Mouse (Mus musculus): ENCODE measurements around the gene Stmn1.

The Stmn1 gene

DNA sequence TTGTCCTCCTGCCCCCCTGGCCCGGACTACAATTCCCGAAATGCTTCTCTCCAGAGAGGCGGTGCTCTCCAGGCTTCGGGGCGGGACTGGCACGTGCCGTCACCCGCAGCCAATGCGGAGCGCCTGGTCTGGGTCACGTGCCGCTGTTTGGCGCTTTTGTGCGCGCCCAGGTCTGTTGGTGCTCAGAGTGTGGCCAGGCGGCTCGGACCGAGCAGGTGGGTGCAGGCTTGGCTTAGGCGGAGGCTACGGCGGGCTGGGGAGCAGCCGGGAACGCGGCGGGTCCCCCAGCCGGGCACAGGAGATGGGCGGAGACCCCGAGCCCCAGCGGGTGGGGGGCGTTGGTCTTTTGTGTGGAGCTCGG is at the start of gene Stmn1:
Gene Stmn1 (plus strand): TSS at position 106 of the 361 bp plus-strand sequence.
- peak; percentile 96 to 98 for DNase-seq

DNA sequence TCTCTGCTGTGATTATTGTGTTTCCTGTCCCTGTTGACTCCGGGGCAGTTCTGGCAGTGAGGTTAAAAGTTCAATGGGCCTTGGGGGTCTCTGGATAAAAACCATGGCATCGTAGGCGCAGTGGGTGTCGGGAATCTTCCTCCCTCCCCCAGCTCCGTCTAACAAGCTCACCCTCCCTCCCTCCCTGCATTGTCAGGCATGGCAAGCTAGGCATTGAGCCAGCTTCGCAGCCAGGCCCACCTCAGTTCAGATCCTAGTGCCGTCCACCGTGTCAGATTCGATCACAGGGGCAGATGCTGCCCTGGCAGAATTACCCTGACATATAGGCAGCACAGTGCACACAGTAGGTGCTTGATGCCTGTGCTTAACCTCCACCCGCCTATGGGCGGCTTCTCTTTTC is 46.1 kb upstream of the Stmn1 start:
- no peak for DNase-seq

DNA sequence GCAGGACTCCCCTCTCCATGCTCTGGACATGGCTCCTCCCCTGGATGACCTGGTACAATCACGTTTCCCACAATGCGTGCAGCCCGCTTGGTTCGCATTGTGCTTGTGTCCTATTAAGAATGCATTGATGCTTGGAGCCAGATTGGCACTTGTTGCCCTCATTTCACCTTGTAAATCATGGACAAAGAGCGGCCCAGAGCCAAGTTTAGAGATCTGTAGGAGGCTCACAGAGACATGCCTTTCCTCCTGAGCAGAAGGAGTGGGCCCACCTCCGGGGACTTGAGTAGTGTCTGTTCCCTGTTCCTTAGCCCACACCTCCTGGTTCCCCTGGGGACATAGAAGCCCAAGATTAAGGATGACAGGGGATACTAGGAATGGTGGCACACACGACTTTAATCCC is 44.2 kb upstream of the Stmn1 start:
- DNase-seq = no peak

DNA sequence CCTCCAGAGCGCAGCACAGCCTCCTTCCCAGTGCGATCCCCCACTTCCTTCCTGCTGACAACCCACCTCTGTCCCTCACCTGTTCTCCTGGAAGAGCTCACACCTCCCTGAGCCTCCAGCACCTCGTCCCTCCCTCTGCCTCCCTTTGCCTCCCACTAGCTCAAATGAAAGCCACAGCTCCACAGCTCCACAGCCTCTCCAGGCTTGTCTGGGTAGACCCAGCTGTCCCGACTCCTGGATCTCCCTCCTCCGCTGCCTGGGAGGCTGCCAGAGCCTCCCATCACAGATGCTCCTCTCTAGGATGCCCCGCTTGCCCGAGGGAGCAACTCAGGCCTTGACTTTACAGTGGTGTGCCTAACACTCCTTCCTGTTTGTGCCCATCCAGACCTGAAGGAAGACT is 43.0 kb upstream of the Stmn1 start:
- DNase-seq = no peak

DNA sequence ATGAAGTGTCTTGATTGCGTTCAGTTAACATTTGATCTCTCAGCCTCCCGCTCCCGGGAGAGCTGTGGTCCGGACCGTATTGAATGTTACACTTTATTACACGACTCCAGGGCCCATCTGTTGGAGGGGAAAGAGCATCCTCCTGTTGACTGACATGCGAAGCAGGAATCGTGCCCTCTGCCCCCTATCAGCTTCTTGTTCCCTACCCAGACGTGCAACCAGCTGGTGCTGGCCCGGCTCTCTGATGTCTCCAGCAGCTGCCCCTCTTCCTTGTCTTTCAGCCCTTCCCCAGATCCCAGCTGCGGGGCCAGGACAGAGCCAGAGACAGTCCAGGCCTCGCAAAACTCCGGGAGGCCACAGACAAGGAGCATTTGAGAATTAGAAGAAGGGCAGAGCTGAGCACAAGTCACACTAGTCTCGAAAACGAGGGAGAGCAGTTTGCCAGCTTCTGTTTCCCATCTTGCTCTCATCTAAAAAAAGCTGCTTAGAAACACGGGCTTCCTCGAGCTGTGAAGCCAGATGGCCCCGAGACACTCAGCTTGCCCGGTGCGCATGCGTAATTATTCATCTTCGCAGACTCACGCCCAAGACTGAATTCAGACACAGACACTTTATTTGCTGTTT is 37.6 kb upstream of the Stmn1 start:
- DNase-seq = peak in 1 of 2 experiments; percentile 34

DNA sequence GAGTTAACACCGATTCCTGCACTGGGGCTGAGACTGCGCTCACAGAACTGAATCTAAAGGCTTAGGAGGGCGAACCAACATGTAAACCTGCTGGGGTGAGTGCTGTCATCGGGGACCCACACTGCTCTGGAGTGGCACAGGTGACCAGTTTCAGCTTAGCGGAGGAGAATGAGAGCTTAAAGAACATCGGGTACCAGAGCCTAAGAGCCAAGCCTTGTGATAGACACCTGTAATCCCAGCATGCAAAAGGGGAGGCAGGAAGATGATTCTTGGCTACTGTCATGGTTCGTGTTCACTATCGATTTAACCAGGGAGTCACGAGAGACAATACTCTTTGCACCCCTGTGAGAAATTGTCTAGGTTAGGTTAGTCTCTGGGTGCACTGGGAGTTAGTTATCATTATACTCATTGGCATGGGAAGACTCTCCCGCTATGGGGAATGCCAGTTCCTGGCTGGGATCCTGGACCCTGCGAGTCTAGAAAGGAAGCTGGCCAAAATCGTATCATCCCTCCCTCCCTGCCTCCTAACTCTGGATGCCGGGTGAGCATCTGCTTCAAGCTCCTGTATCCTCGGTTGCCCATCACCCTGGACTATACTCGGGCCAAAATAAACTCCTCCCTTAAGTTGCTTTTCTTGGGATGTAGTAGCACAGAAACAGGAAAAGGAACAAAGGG is 35.3 kb upstream of the Stmn1 start:
- no peak for DNase-seq

DNA sequence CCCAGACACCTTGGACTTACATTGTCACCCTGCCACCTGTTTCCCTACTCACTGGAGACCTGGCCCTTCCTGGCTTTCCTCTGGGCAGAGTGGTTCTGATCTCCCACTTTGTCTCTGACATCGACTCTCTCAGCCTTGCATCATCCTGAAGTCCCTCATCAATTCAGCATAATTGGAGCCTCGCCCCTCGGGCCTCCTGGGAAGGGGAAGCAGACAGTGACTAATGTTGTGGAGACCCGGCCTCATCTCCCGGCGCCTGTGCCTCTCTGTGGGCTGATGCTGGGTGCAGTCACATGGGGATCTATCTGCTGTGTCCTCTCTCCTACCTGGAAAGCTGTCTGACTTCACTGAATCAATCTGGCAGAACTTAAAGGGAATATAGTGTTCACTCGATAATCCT is 31.9 kb upstream of the Stmn1 start:
- no peak for DNase-seq

DNA sequence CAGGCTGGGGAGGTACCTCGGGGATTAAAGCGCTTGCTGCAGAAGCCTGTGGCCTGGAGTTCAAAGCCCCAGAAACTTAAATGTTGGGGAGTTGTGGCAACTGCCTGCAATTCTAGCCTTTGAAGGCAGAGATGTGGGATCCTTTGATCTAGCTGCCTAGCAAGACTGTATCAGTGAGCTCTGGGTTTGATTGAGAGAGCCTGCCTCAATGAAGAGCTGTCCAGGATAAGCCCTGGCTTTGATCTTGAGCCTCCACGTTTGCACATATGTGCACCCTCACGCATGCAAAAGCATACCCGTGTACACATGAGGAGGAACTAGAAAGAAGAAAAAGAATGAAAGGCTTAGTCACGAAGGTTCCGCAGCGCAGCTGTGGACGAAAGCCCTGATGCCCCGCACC is 31.5 kb upstream of the Stmn1 start:
- DNase-seq = no peak

DNA sequence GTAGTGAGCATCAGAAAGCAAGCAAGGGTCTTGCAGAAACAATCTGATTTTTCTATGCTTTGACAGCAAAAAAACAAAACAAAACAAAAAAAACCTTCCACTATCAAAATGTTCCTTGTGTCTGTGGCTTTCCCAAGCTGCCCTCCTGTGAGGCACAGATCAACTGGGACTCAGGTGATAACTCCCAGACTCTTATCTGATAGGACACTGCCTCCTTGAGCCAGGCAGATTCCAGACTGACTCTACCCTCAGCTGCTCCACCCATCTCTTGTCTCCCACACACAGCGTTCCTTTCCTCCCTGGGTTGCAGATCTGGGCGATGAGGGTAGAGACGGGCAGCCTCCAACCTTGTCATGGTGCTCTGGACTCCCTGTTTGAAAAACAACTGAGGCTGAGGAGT is 29.0 kb upstream of the Stmn1 start:
- DNase-seq = no peak

DNA sequence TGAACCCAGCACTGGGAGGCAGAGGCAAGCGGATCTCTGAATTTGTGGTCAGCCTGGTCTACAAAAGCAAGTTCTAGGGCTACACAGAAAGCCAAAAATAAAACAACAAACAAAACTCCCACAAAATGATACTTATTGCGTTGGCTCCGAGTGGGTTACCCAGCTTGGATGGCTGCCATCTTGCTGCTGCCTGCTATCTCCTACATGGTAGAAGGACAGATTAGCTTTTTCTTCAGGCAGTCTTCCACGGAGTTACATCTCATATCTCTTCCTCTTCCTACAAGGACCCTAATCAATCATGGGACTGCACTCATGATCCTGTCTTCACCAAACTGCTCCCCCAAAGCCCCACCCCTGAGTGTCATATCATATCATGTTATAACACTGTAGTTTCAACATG is 28.2 kb upstream of the Stmn1 start:
- DNase-seq = no peak

DNA sequence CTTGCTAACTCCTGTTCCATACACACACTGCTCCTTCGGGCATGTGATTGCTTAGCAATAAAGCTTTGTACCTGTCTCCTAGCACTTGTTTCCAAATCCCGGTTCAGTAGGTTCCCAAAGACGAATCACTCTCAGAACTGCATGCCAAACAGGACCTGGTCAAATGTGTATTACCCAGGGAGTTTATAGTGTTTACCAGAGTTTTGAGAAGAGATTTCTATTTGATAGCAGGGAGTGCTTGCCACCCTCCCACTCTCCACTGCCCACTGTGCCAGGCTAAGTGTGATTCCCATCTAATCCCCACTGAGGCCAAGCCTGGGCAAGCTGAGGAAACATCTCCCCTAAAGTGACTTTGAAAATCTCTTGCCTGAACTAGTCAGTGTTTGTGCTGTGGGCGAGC is 25.9 kb upstream of the Stmn1 start:
- no peak for DNase-seq

DNA sequence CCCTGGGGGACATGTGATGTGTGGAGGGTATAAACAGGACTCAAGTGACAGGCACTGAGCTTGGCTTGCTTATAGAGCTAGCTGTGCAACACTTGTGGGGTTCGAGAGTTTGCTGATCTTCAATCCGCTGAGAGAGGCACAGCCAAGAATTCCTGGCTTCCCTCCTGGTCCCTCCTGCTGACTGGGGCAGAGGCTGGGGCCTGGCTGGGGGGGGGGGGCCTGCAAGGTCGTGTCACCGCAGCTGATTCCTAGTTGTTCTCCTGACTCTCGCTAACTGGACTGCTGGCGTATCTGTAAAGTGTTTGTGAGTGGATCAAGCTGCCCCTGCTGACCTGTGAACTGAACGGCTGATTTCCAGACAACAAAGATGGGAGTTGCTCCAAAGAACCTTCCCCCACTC is 24.5 kb upstream of the Stmn1 start:
- no peak for DNase-seq

DNA sequence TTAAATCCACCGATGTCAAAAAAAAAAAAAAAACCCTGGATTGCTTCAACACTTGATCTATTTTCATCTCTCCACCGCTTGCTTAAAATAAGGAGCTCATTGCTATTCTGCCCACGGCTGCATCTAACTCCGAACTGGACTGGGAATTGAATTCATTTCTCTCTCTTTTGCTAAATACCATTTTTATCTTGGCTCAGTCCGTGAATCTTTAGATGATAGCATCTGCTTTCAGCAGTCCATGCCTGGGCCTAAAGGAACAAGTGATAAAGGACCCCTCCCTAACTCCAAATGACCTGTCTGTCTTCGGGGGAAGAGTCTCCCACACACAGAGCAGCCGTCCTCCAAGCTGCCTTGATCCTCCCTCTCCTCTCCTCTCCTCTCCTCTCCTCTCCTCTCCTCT is 23.2 kb upstream of the Stmn1 start:
- no peak for DNase-seq

DNA sequence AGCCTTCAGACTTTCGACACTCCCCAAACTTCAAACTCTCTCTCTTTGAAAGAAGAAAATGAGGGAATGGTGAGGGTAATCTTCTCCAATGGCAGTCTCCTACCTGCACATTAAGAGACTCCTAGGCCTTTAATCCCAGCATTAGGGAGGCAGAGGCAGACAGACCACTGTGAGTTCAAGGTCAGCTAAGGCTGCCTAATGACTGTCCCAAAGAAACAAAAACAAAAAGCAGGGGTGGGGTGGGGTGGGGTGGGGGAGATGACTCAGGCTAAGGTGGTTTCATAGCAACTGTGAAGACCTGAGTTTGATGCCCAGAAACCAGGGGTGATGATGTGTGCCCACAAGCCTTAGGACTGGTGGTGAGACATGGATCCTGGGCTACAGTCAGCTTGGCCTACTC is 22.6 kb upstream of the Stmn1 start:
- no peak for DNase-seq

DNA sequence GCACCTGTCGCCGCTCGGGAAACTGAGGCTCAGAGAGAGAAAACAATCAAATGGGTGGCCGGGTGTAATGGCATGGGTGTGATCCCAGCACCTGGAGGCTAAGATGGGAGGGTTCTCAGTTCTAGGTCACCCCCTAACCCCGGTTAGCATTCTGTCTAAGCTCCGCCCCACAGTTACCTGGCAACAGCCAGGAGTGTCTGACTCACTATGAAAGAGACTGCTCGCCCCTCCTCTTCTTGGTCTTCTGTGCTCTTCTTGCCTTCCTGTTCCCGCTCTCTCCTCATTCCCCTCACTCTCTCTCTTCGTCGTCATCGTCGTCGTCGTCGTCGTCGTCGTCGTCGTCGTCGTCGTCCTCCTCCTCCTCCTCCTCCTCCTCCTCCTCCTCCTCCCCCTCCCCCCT is 20.2 kb upstream of the Stmn1 start:
- no peak for DNase-seq

DNA sequence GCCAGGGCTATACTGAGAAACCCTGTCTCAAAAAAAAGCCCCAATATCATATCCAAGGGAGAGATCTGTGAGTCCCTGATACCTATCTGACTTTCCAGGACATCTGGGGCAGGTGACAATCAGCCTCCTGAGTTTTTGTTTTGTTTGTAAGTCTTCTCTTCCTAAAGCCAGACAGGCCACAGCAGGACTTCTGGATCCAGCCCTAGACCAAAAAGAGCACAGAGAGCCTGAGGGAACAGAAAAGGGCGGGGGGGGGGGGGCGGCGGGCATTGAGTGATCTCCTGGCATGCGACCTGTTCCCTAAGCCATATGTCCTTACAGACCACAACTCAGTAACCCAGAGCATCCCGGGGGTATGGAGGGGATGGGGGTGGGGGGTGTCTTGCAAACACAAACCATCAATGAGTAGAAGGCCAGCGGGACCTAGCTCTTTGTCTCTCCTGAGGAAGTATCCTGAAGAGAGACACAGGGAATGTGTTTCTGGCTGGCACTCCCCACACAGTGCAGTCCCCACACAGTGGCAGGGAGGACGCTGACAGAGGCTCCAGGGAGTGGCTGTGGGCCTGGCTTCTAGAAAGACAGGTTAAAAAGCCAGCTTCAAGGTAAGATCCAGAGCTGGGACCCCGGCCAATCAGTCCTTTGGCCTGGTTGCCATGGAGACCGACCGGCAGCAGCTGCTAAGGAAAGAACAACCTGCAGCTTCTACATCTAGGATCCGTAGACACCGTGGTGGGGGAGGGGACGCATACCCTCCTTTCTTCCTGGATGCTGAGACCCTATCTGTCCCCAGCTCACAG is 18.3 kb upstream of the Stmn1 start:
- DNase-seq = peak; percentile 27 to 55

DNA sequence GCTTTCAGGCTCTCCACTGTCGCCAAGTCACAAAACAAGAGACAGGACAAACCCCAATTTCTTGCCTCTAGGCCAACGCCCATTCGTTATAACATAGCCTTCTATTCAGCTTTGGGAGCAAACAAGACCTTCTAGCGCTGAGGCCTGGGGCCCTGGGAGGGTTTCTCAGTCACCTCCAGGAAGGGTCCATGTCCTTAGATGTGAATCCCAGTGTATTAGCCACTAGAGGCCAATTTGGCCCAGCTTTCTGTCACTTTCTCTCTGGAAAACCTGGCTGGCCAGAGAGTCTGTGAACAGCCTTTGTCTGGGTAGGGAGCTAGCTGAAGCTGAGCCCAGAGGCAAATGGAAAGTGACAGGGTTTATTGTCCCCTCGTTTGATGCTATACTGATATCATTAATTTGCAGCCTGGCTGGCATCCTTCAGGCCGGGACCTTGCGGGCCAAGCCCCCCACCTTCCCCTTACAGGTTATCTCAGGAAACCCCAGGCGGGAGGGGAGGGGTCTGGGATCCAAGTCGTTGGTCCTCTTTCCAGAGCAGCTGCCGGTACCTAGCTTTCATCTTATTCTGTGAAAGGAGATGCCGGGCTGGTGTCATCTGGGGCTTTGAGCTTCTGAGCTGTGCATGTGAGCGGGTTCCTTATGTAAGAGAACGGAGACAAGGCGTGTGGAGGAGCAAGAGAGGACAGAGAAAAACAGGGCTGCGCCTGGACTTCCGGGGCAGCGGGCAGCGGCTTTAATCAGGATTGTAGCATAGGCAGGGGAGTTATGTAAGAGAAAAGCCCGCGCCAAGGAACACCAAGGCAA is 17.5 kb upstream of the Stmn1 start:
- peak; percentile 68 to 92 for DNase-seq

DNA sequence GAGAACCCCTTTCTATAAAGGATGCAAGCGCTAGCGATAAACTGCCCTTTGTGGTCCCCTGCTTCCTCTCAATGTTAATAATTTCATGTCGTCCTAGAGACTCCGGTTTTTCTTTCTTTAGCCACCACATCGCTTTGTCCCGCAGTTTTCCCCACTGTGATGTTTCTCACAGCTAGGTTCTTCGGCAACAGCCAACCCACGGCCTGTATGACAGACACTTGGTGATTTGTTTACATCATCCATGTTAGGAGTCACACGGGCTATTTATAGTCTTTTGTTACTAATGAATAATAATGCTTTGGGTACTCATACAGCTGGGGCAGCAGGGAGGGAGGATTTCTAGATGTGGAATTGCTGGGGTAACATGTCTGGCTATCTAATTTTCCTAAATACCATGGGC is 16.6 kb upstream of the Stmn1 start:
- no peak for DNase-seq

DNA sequence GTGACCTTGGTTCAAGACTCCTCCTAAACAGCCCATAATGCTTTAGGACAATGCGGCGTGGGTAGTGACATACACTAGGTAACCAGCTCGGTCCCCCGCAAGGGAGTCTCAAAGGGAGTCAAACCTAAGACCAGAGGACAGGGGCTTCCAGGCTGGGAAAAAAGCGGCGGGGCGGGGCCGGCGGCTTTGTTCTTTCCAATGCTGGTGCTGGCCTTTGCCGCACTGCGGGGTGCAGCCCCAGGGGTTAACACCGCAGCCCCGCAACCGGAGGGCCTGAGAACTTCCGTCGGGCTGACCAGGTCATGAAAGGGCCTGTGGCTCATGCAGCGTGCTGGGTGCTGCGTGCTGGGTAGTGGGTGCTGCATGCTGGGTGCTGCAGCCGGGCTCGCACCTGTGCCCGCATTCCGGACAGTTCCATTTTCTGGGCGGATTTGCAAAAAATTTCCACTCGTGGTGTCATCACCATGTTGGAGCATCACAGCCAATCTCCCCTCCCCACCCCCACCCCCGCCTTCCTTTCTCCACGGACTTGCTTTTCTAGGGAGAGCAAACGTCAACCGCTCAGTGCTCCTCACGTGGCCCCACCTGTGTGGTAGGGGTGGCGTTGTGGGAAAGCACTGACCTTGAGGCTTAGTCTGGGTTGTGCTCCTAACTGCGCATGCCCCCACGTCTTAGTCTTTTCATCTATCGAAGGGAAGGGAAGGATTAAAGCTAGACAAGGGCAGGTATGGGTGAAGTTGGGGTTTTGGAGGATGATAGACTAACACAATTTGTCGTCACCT is 14.3 kb upstream of the Stmn1 start:
- peak; percentile 46 to 80 for DNase-seq

DNA sequence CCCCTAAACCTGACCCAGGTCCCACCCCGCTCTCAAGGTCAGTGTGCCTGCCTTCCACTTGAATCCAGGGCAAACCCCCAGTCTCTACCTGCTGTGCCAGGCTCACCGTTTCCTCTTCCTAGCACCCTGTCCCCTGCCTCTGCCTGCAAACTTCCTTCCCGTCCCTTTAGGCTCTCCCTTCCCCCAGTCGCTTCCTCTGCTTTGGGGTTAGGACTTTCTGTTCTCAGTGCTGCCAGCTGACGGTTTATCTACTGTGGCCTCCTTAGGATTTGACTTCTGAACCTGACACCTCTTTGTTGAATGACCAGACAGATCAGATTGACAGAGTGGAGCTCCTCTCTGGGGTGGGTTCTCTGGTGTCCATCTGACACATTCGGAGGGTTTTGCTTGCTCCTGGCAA is 12.8 kb upstream of the Stmn1 start:
- peak; percentile 49 to 76 for DNase-seq

DNA sequence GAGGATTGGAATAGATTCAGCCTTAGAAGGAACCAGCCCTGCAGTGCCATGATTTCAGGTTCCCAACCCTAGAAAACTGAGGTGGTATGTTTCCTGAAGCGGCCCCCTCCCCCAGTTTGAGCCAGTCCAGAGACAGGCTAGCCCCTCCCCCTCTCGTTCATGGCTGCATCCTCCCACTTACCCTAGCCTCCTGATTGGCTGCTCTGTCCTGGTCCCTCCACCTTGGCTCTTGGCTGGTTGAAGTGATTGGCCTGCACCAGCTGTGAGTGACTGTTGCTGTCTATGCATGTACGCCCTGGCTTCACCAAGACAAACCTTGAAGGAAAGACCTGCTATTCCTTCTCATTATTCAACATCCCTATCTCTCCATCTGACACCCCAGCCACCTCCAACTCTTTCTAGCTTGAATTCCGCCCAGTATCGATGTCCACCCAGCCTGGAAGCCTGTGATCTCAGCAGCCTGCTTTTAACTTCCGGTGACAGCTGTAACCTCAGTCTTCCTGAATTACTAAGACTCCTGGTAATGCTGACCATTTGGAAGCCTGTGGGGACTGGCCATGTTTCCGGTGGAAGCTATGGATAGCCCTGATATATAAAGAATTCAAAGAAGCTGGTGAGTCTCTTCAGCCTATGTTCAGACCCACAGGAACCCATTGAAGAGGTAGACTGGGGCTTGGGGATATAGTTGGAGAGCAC is 10.8 kb upstream of the Stmn1 start:
- no peak for DNase-seq

DNA sequence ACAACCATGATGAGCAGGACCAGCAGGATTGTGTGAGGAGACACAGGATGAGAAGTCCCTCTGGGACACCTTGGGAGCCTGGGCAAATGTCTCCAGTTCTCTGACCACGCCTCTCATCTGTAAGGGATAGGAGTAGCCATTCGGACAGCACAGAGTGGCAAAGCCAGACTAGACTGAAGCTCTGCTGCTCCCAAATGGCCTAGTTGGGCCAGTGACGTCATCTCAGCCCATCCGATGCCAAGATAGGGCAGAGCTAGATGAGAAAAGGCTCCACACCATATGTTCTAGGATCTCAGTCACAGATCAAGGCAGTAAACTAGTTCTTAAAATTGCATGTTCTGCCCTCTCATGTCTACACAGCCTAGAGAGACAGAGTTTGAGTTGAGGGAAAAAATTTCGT is 9.3 kb upstream of the Stmn1 start:
- no peak for DNase-seq

All from kidney, postnatal 25 days (tissue).